Mouse (Mus musculus): Measurements from ENCODE around the gene Ccdc61. TPM values are rescaled to one million over a fixed set of nuclear protein-coding genes. Genes with fewer than 3 reads are reported as not detected.
A peak's percentile ranks its signal among the peaks of the same experiment; 100 is the strongest.
"Not testable (repeated sequence)": the region's sequence is repeated elsewhere in the genome, so short reads cannot be mapped to it uniquely, and the experiment has no call there.

The Ccdc61 gene
- polyA plus RNA-seq, 1 experiment: 40.4 TPM

GRCm38 (mm10) chr7:18884745-18885422 is 25.3 kb downstream of the Ccdc61 start:
- peaks cover 4% of the 10 kb centered on the region for H3K4me1 ChIP-seq (ENCODE audit: control insufficient read depth, insufficient read depth, low read length)
- TF ChIP-seq CTCF (IDR thresholded peaks at IDR 0.05; ENCODE audit: control insufficient read depth, insufficient read depth, low read length) (no peak), POLR2A (IDR thresholded peaks at IDR 0.05; ENCODE audit: borderline replicate concordance, control insufficient read depth, low read depth, low read length) (no peak)
- WGBS: 8% methylated on average over 13 of the region's 13 CpGs
- peak overlapping the region; percentile 82 for H3K4me3 ChIP-seq (replicated peaks; ENCODE audit: control insufficient read depth, low read depth, low read length)
- H3K27ac ChIP-seq (ENCODE audit: control insufficient read depth, insufficient read depth, low read depth, low read length, poor library complexity): peak overlapping the region; percentile 88

- 22% methylated on average over 9 of the region's 9 CpGs for WGBS
- peak overlapping the region; percentile 88 for H3K27ac ChIP-seq (ENCODE audit: control insufficient read depth, insufficient read depth, low read depth, low read length, poor library complexity)
- peak overlapping the region; percentile 82 for H3K4me3 ChIP-seq (replicated peaks; ENCODE audit: control insufficient read depth, low read depth, low read length)
- peaks cover 4% of the 10 kb centered on the region for H3K4me1 ChIP-seq (ENCODE audit: control insufficient read depth, insufficient read depth, low read length)
- TF ChIP-seq CTCF (IDR thresholded peaks at IDR 0.05; ENCODE audit: control insufficient read depth, insufficient read depth, low read length): no peak
- peak; percentile 92; the same call in 1 of the 2 replicates for TF ChIP-seq POLR2A (IDR thresholded peaks at IDR 0.05; ENCODE audit: borderline replicate concordance, control insufficient read depth, low read depth, low read length)
These were observed 26.0 kb downstream of the Ccdc61 start for GRCm38 (mm10) chr7:18883991-18884744.

GRCm38 (mm10) chr7:18878691-18879090 is 31.5 kb downstream of the Ccdc61 start:
- H3K4me3 ChIP-seq (replicated peaks; ENCODE audit: control insufficient read depth, low read depth, low read length): no peak overlapping the region
- peaks cover 4% of the 10 kb centered on the region for H3K4me1 ChIP-seq (ENCODE audit: control insufficient read depth, insufficient read depth, low read length)
- H3K27ac ChIP-seq (ENCODE audit: control insufficient read depth, insufficient read depth, low read depth, low read length, poor library complexity): no peak overlapping the region
- 74% methylated on average over 7 of the region's 7 CpGs for WGBS
- TF ChIP-seq POLR2A (IDR thresholded peaks at IDR 0.05; ENCODE audit: borderline replicate concordance, control insufficient read depth, low read depth, low read length): 0 out of 2 replicates have a peak, but pooled peaks have one; percentile 14
- no peak for TF ChIP-seq CTCF (IDR thresholded peaks at IDR 0.05; ENCODE audit: control insufficient read depth, insufficient read depth, low read length)

GRCm38 (mm10) chr7:18875372-18875771 is 34.8 kb downstream of the Ccdc61 start:
- Histone ChIP-seq H3K4me3 (replicated peaks; ENCODE audit: control insufficient read depth, low read depth, low read length) (no peak overlapping the region), H3K27ac (ENCODE audit: control insufficient read depth, insufficient read depth, low read depth, low read length, poor library complexity) (peak overlapping the region; percentile 47), H3K4me1 (ENCODE audit: control insufficient read depth, insufficient read depth, low read length) (no peaks in the 10 kb centered on the region; the same call in 1 of the 2 replicates)
- WGBS: 48% methylated on average over 5 of the region's 5 CpGs
- TF ChIP-seq POLR2A (IDR thresholded peaks at IDR 0.05; ENCODE audit: borderline replicate concordance, control insufficient read depth, low read depth, low read length) (no peak), CTCF (IDR thresholded peaks at IDR 0.05; ENCODE audit: control insufficient read depth, insufficient read depth, low read length) (no peak)

- Histone ChIP-seq H3K27ac (ENCODE audit: control insufficient read depth, insufficient read depth, low read depth, low read length, poor library complexity) (no peak overlapping the region), H3K4me3 (replicated peaks; ENCODE audit: control insufficient read depth, low read depth, low read length) (peak overlapping the region; percentile 16), H3K4me1 (ENCODE audit: control insufficient read depth, insufficient read depth, low read length) (no peaks in the 10 kb centered on the region; the same call in 1 of the 2 replicates)
- TF ChIP-seq POLR2A (IDR thresholded peaks at IDR 0.05; ENCODE audit: borderline replicate concordance, control insufficient read depth, low read depth, low read length) (no peak), CTCF (IDR thresholded peaks at IDR 0.05; ENCODE audit: control insufficient read depth, insufficient read depth, low read length) (peak; percentile 88)
- WGBS: under 1% methylated on average over 10 of the region's 10 CpGs
These were observed 37.0 kb downstream of the Ccdc61 start for GRCm38 (mm10) chr7:18873253-18873652.

- TF ChIP-seq POLR2A (IDR thresholded peaks at IDR 0.05; ENCODE audit: borderline replicate concordance, control insufficient read depth, low read depth, low read length): no peak
- no peak for TF ChIP-seq CTCF (IDR thresholded peaks at IDR 0.05; ENCODE audit: control insufficient read depth, insufficient read depth, low read length)
- 5% methylated on average over 7 of the region's 7 CpGs for WGBS
- Histone ChIP-seq H3K4me1 (ENCODE audit: control insufficient read depth, insufficient read depth, low read length) (no peaks in the 10 kb centered on the region; the same call in 1 of the 2 replicates), H3K4me3 (replicated peaks; ENCODE audit: control insufficient read depth, low read depth, low read length) (peak overlapping the region; percentile 35), H3K27ac (ENCODE audit: control insufficient read depth, insufficient read depth, low read depth, low read length, poor library complexity) (no peak overlapping the region)
These were observed 37.4 kb downstream of the Ccdc61 start for GRCm38 (mm10) chr7:18872816-18873215.

- TF ChIP-seq POLR2A (IDR thresholded peaks at IDR 0.05; ENCODE audit: borderline replicate concordance, control insufficient read depth, low read depth, low read length): no peak
- TF ChIP-seq CTCF (IDR thresholded peaks at IDR 0.05; ENCODE audit: control insufficient read depth, insufficient read depth, low read length): no peak
- no peaks in the 10 kb centered on the region; the same call in 1 of the 2 replicates for H3K4me1 ChIP-seq (ENCODE audit: control insufficient read depth, insufficient read depth, low read length)
- no peak overlapping the region for H3K4me3 ChIP-seq (replicated peaks; ENCODE audit: control insufficient read depth, low read depth, low read length)
- WGBS: 28% methylated on average over 14 of the region's 14 CpGs
- H3K27ac ChIP-seq (ENCODE audit: control insufficient read depth, insufficient read depth, low read depth, low read length, poor library complexity): no peak overlapping the region
These were observed 38.0 kb downstream of the Ccdc61 start for GRCm38 (mm10) chr7:18872014-18872802.

GRCm38 (mm10) chr7:18871031-18871430 is 39.2 kb downstream of the Ccdc61 start, which contains the start of gene Pglyrp1:
Pglyrp1 (plus strand) TSS chr7:18871331.
- WGBS: 80% methylated on average over 1 of the region's 8 CpGs
- H3K4me1 ChIP-seq (ENCODE audit: control insufficient read depth, insufficient read depth, low read length); H3K27ac ChIP-seq (ENCODE audit: control insufficient read depth, insufficient read depth, low read depth, low read length, poor library complexity); H3K4me3 ChIP-seq (replicated peaks; ENCODE audit: control insufficient read depth, low read depth, low read length): not testable (repeated sequence)

All from bone marrow, adult 2 months (tissue).